Mouse (Mus musculus) embryonic facial prominence, embryonic 13.5 days (tissue): ENCODE results near the gene Cdh8. TPM values are rescaled to one million over a fixed set of nuclear protein-coding genes. Genes with fewer than 3 reads are reported as not detected.

ENCODE experiments used
- ATAC-seq: fragments of 200-750 bp; cut with Nextera tagmentation; 2 replicates; pipeline ENCODE4 v1.8.0; 2017; ENCODE audit warnings: low read depth; ENCODE audit not compliant: insufficient number of reproducible peaks, insufficient read depth, low FRiP score, low TSS enrichment
- H3K27ac ChIP-seq: fragments of 300-500 bp; sonication (generic); 2 replicates; pipeline ENCODE4 v1.5.1; 2015; ENCODE audit warnings: moderate library complexity, mild to moderate bottlenecking, inconsistent platforms
- H3K27me3 ChIP-seq: fragments of 300-500 bp; sonication (generic); 2 replicates; pipeline ENCODE4 v1.6.1; 2015; ENCODE audit warnings: mild to moderate bottlenecking, inconsistent platforms
- H3K36me3 ChIP-seq: fragments of 300-500 bp; sonication (generic); 2 replicates; pipeline ENCODE4 v1.6.1; 2015; ENCODE audit warnings: mild to moderate bottlenecking, inconsistent platforms
- H3K4me1 ChIP-seq: fragments of 300-500 bp; sonication (generic); 2 replicates; pipeline ENCODE4 v1.6.1; 2015; ENCODE audit warnings: inconsistent platforms
- H3K4me2 ChIP-seq: fragments of 300-500 bp; sonication (generic); 2 replicates; pipeline ENCODE4 v1.6.1; 2015; ENCODE audit warnings: moderate library complexity, mild to moderate bottlenecking, inconsistent platforms
- H3K4me3 ChIP-seq: fragments of 300-500 bp; sonication (generic); 2 replicates; pipeline ENCODE4 v1.5.1; 2015; ENCODE audit warnings: mild to moderate bottlenecking, inconsistent platforms
- H3K9ac ChIP-seq: fragments of 300-500 bp; sonication (generic); 2 replicates; pipeline ENCODE4 v1.6.1; 2015; ENCODE audit warnings: mild to moderate bottlenecking, inconsistent platforms
- H3K9me3 ChIP-seq: fragments of 300-500 bp; sonication (generic); 2 replicates; pipeline ENCODE4 v1.6.1; 2016; ENCODE audit warnings: inconsistent platforms
- WGBS: fragments of 180-500 bp; shearing (Covaris S2); methylation state at CpG from one replicate; pipeline ENCODE4 v1.1.7; 2015; ENCODE audit warnings: mixed read lengths; 5-methylcytosine and 5-hydroxymethylcytosine counted together
- polyA plus RNA-seq: library from polyadenylated mRNA; unstranded; fragments of >200 nt; fragmentation: Nextera tagmentation; extraction: Ambion mirVana; gene quantifications from 2 replicates; pipeline ENCODE4 v1.2.1, GENCODE M21; 2015

Gene Cdh8
- polyA plus RNA-seq, 1 experiment from 2014 or later: 4.5 TPM

DNA sequence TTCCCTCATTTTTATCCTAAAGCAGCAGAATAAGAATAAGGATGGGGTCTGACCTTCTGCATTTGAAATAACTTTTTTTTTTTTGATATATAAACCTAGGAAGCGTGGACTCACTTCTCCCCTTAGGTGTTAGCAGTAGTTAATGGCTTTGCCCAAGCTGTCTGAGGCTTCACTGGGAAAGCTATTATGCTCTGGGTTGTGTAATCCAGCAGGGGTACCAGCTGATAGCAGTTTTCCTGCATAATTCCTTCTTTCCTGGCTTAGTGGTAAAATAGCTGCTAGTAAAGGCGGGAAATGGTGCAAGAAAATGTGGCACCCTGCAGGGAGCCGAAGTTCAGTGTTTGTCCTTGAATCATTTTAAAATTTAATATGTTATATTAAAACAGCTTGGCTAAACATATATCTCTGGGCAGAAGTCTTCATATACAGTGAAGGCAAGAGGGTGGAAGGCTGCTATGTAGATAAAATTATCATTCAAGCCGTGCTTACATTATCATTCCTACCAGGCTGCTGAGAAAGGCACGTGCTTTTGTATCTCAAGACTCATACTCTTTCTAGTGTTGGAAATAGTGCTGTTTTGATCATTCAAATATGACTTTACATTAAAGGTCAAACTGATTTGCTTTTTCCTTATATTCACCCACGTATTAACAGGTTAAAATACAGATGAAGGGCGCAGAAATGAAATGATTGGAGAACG is 367.5 kb downstream of the Cdh8 start:
- Histone ChIP-seq H3K27me3 (no peaks in the 10 kb centered on the region), H3K27ac (no peak overlapping the region), H3K36me3 (no peaks in the 10 kb centered on the region), H3K9me3 (no peaks in the 10 kb centered on the region), H3K4me3 (no peak overlapping the region), H3K9ac (no peak overlapping the region), H3K4me1 (no peaks in the 10 kb centered on the region), H3K4me2 (no peak overlapping the region)
- no peak for ATAC-seq
- 78% methylated on average over 8 of the region's 8 CpGs for WGBS

DNA sequence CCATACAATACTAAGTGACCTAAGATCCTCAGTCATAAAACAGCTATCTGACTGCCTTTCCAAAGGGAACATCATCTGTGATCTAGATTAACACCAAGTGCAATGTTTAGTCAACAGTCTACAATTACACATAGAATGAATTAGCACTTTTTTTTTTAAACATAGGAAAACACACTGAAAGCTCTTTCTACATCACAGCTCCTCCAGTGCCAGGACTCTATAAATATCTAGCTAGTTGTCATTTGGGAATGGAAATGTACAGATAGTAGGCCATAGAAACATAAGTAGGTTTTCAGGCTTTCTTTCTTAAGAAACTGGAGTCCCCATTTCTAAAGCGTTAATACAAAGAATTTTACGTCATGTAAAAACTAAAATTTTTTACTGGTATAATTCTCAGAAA is 375.8 kb downstream of the Cdh8 start:
- Histone ChIP-seq H3K4me3 (no peak overlapping the region), H3K9me3 (no peaks in the 10 kb centered on the region), H3K4me1 (no peaks in the 10 kb centered on the region), H3K9ac (no peak overlapping the region), H3K27me3 (no peaks in the 10 kb centered on the region), H3K36me3 (no peaks in the 10 kb centered on the region), H3K27ac (no peak overlapping the region), H3K4me2 (no peak overlapping the region)
- no peak for ATAC-seq
- 86% methylated on average over 2 of the region's 2 CpGs for WGBS

DNA sequence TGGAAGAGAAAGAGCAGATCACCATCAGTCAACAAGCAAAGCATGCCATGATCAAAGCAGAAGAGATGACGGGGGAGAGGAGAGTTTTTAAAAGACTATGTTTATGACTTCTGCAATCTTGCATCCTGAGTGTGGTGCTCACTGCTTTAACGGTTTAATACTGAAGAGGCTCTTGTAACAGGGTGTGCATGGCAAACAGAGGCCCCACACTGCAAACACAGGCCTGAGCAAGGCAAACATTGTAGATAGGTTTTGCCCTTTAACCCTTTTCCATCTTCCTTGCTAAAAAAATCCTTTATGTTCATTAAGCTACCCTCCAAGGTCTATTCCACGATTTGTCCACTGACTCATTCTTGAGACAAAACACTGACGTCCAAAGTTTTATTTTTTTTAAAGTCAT is 385.2 kb downstream of the Cdh8 start:
- H3K36me3 ChIP-seq: no peaks in the 10 kb centered on the region
- no peak overlapping the region for H3K4me2 ChIP-seq
- H3K27ac ChIP-seq: no peak overlapping the region
- no peak for ATAC-seq
- H3K4me3 ChIP-seq: no peak overlapping the region
- H3K9ac ChIP-seq: no peak overlapping the region
- H3K27me3 ChIP-seq: no peaks in the 10 kb centered on the region
- H3K4me1 ChIP-seq: no peaks in the 10 kb centered on the region
- no peaks in the 10 kb centered on the region for H3K9me3 ChIP-seq
- 77% methylated on average over 4 of the region's 4 CpGs for WGBS
